Mouse (Mus musculus) brain, embryonic 14.5 days (tissue): ENCODE measurements around the gene 3425401B19Rik. TPM values are rescaled to one million over a fixed set of nuclear protein-coding genes. Genes with fewer than 3 reads are reported as not detected.

Experiments used
- DNase-seq: peaks from one replicate; pipeline ENCODE4 v3.0.0-alpha.2; 2011; ENCODE audit warnings: low read depth
- CTCF ChIP-seq: fragments of 200-500 bp; IDR thresholded peaks from 2 replicates; pipeline ENCODE4 v1.5.1; 2012; ENCODE audit warnings: inconsistent platforms, mild to moderate bottlenecking, moderate library complexity, borderline replicate concordance; ENCODE audit not compliant: insufficient read depth, insufficient read length; ENCODE audit errors: extremely low read depth
- POLR2A ChIP-seq: fragments of 200-500 bp; IDR thresholded peaks from 2 replicates; pipeline ENCODE4 v1.6.1; 2012; ENCODE audit warnings: mild to moderate bottlenecking, inconsistent platforms, borderline replicate concordance; ENCODE audit not compliant: poor library complexity, insufficient read depth, insufficient read length, severe bottlenecking; ENCODE audit errors: extremely low read depth
- polyA plus RNA-seq: library from polyadenylated mRNA; depleted of rRNA; stranded (reverse); fragments of >200 nt; gene quantifications from 2 replicates; pipeline ENCODE4 v1.2.3, GENCODE M21; 2012; rRNA removed

Gene 3425401B19Rik
- polyA plus RNA-seq, 1 experiment = 0.03 TPM

DNA sequence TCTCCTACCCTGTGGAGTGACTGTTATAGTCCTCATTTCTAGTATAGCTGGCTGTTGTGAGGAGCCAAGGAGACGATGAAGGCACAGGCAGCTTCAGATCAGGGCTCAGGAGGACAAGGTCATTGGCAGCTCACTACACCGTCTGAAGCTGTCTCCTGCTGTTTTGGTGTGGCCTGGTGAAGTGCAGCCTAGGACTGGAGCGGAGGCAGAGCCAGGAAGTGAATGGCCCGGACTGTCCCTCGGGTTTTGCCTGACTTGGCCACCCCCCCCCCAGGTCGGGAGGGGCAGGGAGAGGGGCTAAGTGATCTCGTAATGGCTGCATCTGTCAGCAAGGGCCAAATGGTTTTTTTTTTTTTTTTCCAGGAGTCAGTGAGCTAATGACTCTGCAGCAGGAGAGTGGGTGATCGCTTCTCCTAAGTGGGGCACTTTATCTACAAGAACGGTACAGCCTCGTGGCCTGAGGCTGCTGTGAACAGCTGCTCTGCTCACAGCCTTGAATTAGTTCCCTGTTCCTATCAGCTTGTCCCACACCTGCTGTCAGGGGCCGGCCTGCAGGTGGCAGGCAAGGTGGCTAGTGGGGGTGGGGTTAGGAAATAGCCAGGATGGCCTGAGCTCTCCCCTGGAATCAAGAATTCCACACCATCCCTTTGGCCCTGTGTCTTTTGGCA, 50.9 kb downstream of the 3425401B19Rik start:
- TF ChIP-seq CTCF = no peak
- no peak for TF ChIP-seq POLR2A
- DNase-seq = no peak

GRCm38 (mm10) chr14:32632908-32633600, 52.0 kb downstream of the 3425401B19Rik start:
- DNase-seq = no peak
- TF ChIP-seq POLR2A = no peak
- TF ChIP-seq CTCF = no peak

- no peak for TF ChIP-seq POLR2A
- TF ChIP-seq CTCF = peak; percentile 14; the same call in 1 of the 2 replicates
- no peak for DNase-seq
Measured at GRCm38 (mm10) chr14:32628584-32628983, 56.5 kb downstream of the 3425401B19Rik start.

DNA sequence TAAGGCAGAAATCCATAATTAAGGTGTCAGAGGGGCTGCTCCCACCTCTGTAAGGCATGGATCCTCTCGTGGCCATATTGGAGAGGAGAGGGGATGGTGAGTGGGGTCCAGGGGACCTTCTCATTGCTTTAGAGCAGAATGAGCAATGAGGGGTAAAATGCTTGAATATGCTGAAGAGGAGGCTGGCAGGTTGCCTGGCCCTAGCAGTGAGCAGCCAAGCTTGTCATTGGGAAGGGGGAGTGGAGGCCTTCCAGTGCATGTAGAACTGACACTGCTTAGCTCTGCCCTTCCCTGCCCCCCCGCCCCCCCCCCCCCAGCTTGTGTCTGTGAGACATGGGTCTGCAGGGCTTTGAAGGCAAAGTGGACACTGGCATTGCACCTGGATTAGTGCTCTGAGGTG, 57.8 kb downstream of the 3425401B19Rik start:
- TF ChIP-seq POLR2A (no peak), CTCF (no peak)
- peak; percentile 61 for DNase-seq

GRCm38 (mm10) chr14:32624811-32625210, 60.3 kb downstream of the 3425401B19Rik start:
- no peak for DNase-seq
- no peak for TF ChIP-seq POLR2A

DNA sequence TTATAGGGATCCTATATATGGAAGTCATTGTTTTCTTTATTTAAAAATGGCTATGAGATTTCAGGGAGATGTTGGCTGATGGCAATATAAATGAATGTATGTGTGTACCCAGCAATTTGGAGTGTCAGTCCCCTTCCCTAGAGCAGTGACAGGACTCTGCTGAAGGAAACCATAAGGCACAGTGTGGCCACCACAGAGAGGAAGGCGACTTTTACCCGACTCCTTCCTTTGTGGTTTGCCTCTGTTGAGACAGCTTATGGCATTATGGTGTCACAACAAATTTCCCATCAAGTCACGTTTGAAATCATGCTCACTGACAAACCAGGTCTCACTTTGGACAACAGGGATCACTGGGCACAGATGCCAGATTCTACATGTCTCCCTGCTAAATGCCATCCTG, 60.8 kb downstream of the 3425401B19Rik start:
- TF ChIP-seq CTCF (no peak), POLR2A (no peak)
- DNase-seq = no peak

DNA sequence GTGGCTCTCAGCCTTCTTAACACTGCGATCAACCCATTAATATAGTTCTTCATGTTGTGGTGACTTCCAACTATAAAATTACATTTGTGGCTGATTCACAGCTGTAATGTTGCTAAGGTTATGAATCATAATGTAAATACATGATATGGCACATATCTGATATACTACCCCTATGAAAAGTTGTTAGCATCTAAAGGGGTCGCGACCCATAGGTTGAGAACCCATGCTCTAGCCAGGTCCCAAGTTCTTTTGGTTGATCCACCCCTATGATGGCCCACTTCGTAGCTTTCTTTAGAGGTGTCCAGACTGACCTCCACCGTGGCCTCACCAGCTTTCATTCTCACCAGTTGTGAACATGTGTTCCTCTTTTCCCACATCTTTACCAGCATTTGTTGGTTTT, 67.8 kb downstream of the 3425401B19Rik start:
- TF ChIP-seq CTCF (no peak), POLR2A (no peak)
- no peak for DNase-seq

- peak; percentile 26 for DNase-seq
- TF ChIP-seq CTCF (peak; percentile 64), POLR2A (no peak)
Measured at GRCm38 (mm10) chr14:32609392-32609791, 75.7 kb downstream of the 3425401B19Rik start.

Other genes with a start within 250 kb of the 3425401B19Rik start
- 1.8 and 7.2 TPM in 2 replicates for gene Slc18a3, start 220.4 kb downstream of the 3425401B19Rik start, polyA plus RNA-seq
- 0.57 and 1.6 TPM in 2 replicates for gene Chat, start 219.3 kb downstream of the 3425401B19Rik start, polyA plus RNA-seq
- 15.1 and 15.9 TPM in 2 replicates for gene Ercc6, start 171.8 kb downstream of the 3425401B19Rik start, polyA plus RNA-seq
- gene Prrxl1, start 85.9 kb downstream of the 3425401B19Rik start, polyA plus RNA-seq = 1.3 and 7.0 TPM in 2 replicates
- 0.38 and 0.62 TPM in 2 replicates for gene Tmem273, start 100.7 kb upstream of the 3425401B19Rik start, polyA plus RNA-seq
- gene Fam170b, start 148.7 kb upstream of the 3425401B19Rik start, polyA plus RNA-seq = not detected in 2 replicates
- 3.7 and 6.0 TPM in 2 replicates for gene Vstm4, start 171.5 kb upstream of the 3425401B19Rik start, polyA plus RNA-seq